Mouse (Mus musculus): ENCODE measurements at regions not wholly inside any gene's neighbourhood (a gene's known extent, or its start where the extent isn't known, plus 50 kb on each side); places are given as distances from the start of the nearest gene placed in this dataset.

- Histone ChIP-seq H3K27me3 (replicated peaks) (no peaks in the 10 kb centered on the region), H3K36me3 (replicated peaks in 1 of 2; ENCODE audit: control insufficient read depth in 1 of 2, insufficient read depth in 1 of 2, low read length in 1 of 2) (no peaks in the 10 kb centered on the region), H3K4me3 (replicated peaks in 1 of 3; ENCODE audit: low read depth in 2 of 3, low read length in 2 of 3, poor library complexity in 1 of 3) (no peak overlapping the region), H3K4me2 (ENCODE audit: insufficient read depth, low read depth, poor library complexity, severe bottlenecking) (no peak overlapping the region), H3K9me3 (replicated peaks; ENCODE audit: low read length) (peaks cover 68% of the 10 kb centered on the region), H3K27ac (ENCODE audit: insufficient read depth, low read depth) (no peak overlapping the region), H3K79me2 (replicated peaks; ENCODE audit: control insufficient read depth, extremely low read depth, insufficient read depth, poor library complexity, severe bottlenecking) (no peaks in the 10 kb centered on the region), H3K4me1 (ENCODE audit: control insufficient read depth in 1 of 2, insufficient read depth in 2 of 2) (no peaks in the 10 kb centered on the region), H3K9ac (ENCODE audit: insufficient read depth, low read depth) (no peak overlapping the region)
- no peak for DNase-seq (ENCODE audit: extremely low read depth)
- dilution Hi-C loops (cut with MboI; ENCODE audit: extremely low pct_ligation_motif_present, extremely low pct_unique_long_range_greater_than_20kb, low sequenced_read_pairs) = no loop called here
- TF ChIP-seq CTCF (conservative IDR thresholded peaks at IDR 0.05 in 1 of 2, IDR thresholded peaks at IDR 0.05 in 1 of 2; ENCODE audit: low read depth in 2 of 2, low read length in 2 of 2) (0 out of 4 replicates have a peak, but pooled peaks of 1 of the 2 experiments have one; percentile 11), MAFK (IDR thresholded peaks at IDR 0.05; ENCODE audit: insufficient replicate concordance, low read length) (no peak)
- in situ Hi-C loops (cut with MboI; ENCODE audit: low pct_ligation_motif_present, low pct_unique_long_range_greater_than_20kb, low sequenced_read_pairs) = no loop called here
These were observed 328.6 kb upstream of the Api5 start for GRCm38 (mm10) chr2:94766524-94766923.

GRCm38 (mm10) chr2:94764852-94765435 is 327.0 kb upstream of the Api5 start:
- Histone ChIP-seq H3K36me3 (replicated peaks in 1 of 2; ENCODE audit: control insufficient read depth in 1 of 2, insufficient read depth in 1 of 2, low read length in 1 of 2) (no peaks in the 10 kb centered on the region), H3K4me3 (replicated peaks in 1 of 3; ENCODE audit: low read depth in 2 of 3, low read length in 2 of 3, poor library complexity in 1 of 3) (no peak overlapping the region), H3K4me2 (ENCODE audit: insufficient read depth, low read depth, poor library complexity, severe bottlenecking) (no peak overlapping the region), H3K79me2 (replicated peaks; ENCODE audit: control insufficient read depth, extremely low read depth, insufficient read depth, poor library complexity, severe bottlenecking) (no peaks in the 10 kb centered on the region), H3K4me1 (ENCODE audit: control insufficient read depth in 1 of 2, insufficient read depth in 2 of 2) (no peaks in the 10 kb centered on the region), H3K9ac (ENCODE audit: insufficient read depth, low read depth) (no peak overlapping the region), H3K27me3 (replicated peaks) (no peaks in the 10 kb centered on the region), H3K9me3 (replicated peaks; ENCODE audit: low read length) (peaks cover 64% of the 10 kb centered on the region), H3K27ac (ENCODE audit: insufficient read depth, low read depth) (no peak overlapping the region)
- in situ Hi-C loops (cut with MboI; ENCODE audit: low pct_ligation_motif_present, low pct_unique_long_range_greater_than_20kb, low sequenced_read_pairs) (no loop called here), dilution Hi-C loops (cut with MboI; ENCODE audit: extremely low pct_ligation_motif_present, extremely low pct_unique_long_range_greater_than_20kb, low sequenced_read_pairs) (no loop called here)
- no peak for DNase-seq (ENCODE audit: extremely low read depth)
- TF ChIP-seq KAT2A (IDR thresholded peaks at IDR 0.05; ENCODE audit: insufficient replicate concordance, low read length) (no peak), NRF1 (IDR thresholded peaks at IDR 0.05; ENCODE audit: low read depth, low read length) (no peak), UBTF (IDR thresholded peaks at IDR 0.05; ENCODE audit: low read depth, low read length) (no peak), TBP (conservative IDR thresholded peaks at IDR 0.05; ENCODE audit: low read depth, low read length) (no peak), SIN3A (IDR thresholded peaks at IDR 0.05; ENCODE audit: low read length) (no peak), CTCF (conservative IDR thresholded peaks at IDR 0.05 in 1 of 2, IDR thresholded peaks at IDR 0.05 in 1 of 2; ENCODE audit: low read depth in 2 of 2, low read length in 2 of 2) (no peak), JUN (IDR thresholded peaks at IDR 0.05; ENCODE audit: insufficient read depth, low read depth, low read length) (no peak), IRF4 (IDR thresholded peaks at IDR 0.05; ENCODE audit: low read depth, low read length) (no peak), USF2 (conservative IDR thresholded peaks at IDR 0.05; ENCODE audit: low read depth, low read length) (no peak), TCF12 (IDR thresholded peaks at IDR 0.05; ENCODE audit: low read depth, low read length) (no peak), ETS1 (conservative IDR thresholded peaks at IDR 0.05; ENCODE audit: low read depth, low read length) (no peak), E2F4 (IDR thresholded peaks at IDR 0.05; ENCODE audit: insufficient replicate concordance, low read depth, low read length) (no peak)

GRCm38 (mm10) chr2:94764451-94764850 is 326.5 kb upstream of the Api5 start:
- Histone ChIP-seq H3K27me3 (replicated peaks) (no peaks in the 10 kb centered on the region), H3K36me3 (replicated peaks in 1 of 2; ENCODE audit: control insufficient read depth in 1 of 2, insufficient read depth in 1 of 2, low read length in 1 of 2) (no peaks in the 10 kb centered on the region), H3K4me2 (ENCODE audit: insufficient read depth, low read depth, poor library complexity, severe bottlenecking) (no peak overlapping the region), H3K4me3 (replicated peaks in 1 of 3; ENCODE audit: low read depth in 2 of 3, low read length in 2 of 3, poor library complexity in 1 of 3) (no peak overlapping the region), H3K79me2 (replicated peaks; ENCODE audit: control insufficient read depth, extremely low read depth, insufficient read depth, poor library complexity, severe bottlenecking) (no peaks in the 10 kb centered on the region), H3K4me1 (ENCODE audit: control insufficient read depth in 1 of 2, insufficient read depth in 2 of 2) (no peaks in the 10 kb centered on the region), H3K9ac (ENCODE audit: insufficient read depth, low read depth) (no peak overlapping the region), H3K27ac (ENCODE audit: insufficient read depth, low read depth) (no peak overlapping the region), H3K9me3 (replicated peaks; ENCODE audit: low read length) (peaks cover 65% of the 10 kb centered on the region)
- no peak for TF ChIP-seq E2F4 (IDR thresholded peaks at IDR 0.05; ENCODE audit: insufficient replicate concordance, low read depth, low read length)
- TF ChIP-seq SIN3A (IDR thresholded peaks at IDR 0.05; ENCODE audit: low read length) = no peak
- TF ChIP-seq MEF2A (IDR thresholded peaks at IDR 0.05; ENCODE audit: borderline replicate concordance, low read depth, low read length) = no peak
- TF ChIP-seq IRF4 (IDR thresholded peaks at IDR 0.05; ENCODE audit: low read depth, low read length) = no peak
- TF ChIP-seq RAD21 (IDR thresholded peaks at IDR 0.05; ENCODE audit: low read depth, low read length) = no peak
- no peak for TF ChIP-seq BHLHE40 (IDR thresholded peaks at IDR 0.05; ENCODE audit: low read depth, low read length)
- TF ChIP-seq KAT2A (IDR thresholded peaks at IDR 0.05; ENCODE audit: insufficient replicate concordance, low read length) = no peak
- dilution Hi-C loops (cut with MboI; ENCODE audit: extremely low pct_ligation_motif_present, extremely low pct_unique_long_range_greater_than_20kb, low sequenced_read_pairs) = no loop called here
- in situ Hi-C loops (cut with MboI; ENCODE audit: low pct_ligation_motif_present, low pct_unique_long_range_greater_than_20kb, low sequenced_read_pairs) = no loop called here
- DNase-seq (ENCODE audit: extremely low read depth) = no peak
